Mouse (Mus musculus): ENCODE measurements around the gene Sec1.

DNA sequence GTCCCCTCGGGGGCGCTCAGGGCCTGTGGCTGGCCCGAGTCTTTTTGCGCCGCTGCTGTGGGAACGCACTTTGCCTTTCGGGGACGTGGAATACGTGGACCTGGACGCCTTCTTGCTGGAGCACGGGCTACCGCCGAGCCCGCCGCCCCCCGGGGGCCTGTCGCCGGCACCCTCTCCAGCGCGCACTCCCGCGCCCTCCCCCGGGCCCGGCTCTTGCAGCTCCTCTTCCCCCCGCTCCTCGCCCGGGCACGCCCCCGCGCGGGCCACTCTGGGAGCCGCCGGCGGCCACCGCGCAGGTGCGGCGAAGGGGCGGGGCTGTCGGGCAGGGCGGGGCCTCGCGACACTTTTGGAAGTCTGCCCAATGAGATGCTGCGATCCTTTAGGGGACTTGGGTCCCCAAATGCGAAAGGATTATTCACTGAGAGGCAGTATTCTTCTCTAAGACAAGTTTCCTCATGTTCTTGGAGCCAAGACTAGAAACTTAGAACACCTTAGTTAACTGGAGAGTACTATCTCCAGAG, 12.6 kb upstream of the Sec1 start:
- TF ChIP-seq CTCF (IDR thresholded peaks at IDR 0.05; ENCODE audit: extremely low read depth, insufficient read depth, insufficient read length, insufficient replicate concordance), result no peak
- TF ChIP-seq POLR2A (IDR thresholded peaks at IDR 0.05; ENCODE audit: low read depth, low read length), result peak; percentile 44
